Mouse (Mus musculus) MEL (cell line): ENCODE measurements around the gene Mical3. TPM values are rescaled to one million over a fixed set of nuclear protein-coding genes. Genes with fewer than 3 reads are reported as not detected.

Source experiments
- DNase-seq: peaks from one replicate; pipeline ENCODE4 v3.0.0; 2011; ENCODE audit warnings: low read depth, low spot score
- H3K27ac ChIP-seq: 2 replicates; pipeline ENCODE4 v1.5.1; 2012; ENCODE audit warnings: low read depth, mild to moderate bottlenecking, control low read depth, low read length, moderate library complexity; ENCODE audit not compliant: control insufficient read depth
- H3K27me3 ChIP-seq, 2 experiments: fragments of 150-350 bp in 1 of 2; sonication (generic) in 1 of 2; 2 replicates each; pipeline ENCODE4 v1.6.1; 2012; ENCODE audit warnings: low read length in 2 of 2, mild to moderate bottlenecking in 2 of 2, improper control_type of control experiment in 1 of 2, moderate library complexity in 1 of 2; ENCODE audit not compliant: insufficient read depth in 2 of 2, control insufficient read depth in 1 of 2
- H3K36me3 ChIP-seq, 2 experiments: 2 replicates each; pipeline ENCODE4 v1.6.1; 2012 to 2014; ENCODE audit warnings: low read length in 2 of 2, improper control_type of control experiment in 1 of 2, inconsistent platforms in 1 of 2, mild to moderate bottlenecking in 1 of 2; ENCODE audit not compliant: insufficient read depth in 2 of 2, control insufficient read depth in 1 of 2
- H3K4me1 ChIP-seq, 2 experiments: fragments of 150-350 bp in 1 of 2; sonication (generic) in 1 of 2; 2 replicates each; pipeline ENCODE4 v1.6.1; 2012; ENCODE audit warnings: low read length in 2 of 2, improper control_type of control experiment in 1 of 2, mild to moderate bottlenecking in 1 of 2; ENCODE audit not compliant: insufficient read depth in 2 of 2, control insufficient read depth in 1 of 2
- H3K4me3 ChIP-seq, 2 experiments: fragments of 150-350 bp in 1 of 2; sonication (generic) in 1 of 2; 2 replicates each; pipeline ENCODE4 v1.5.1; 2012; ENCODE audit warnings: low read depth in 2 of 2, low read length in 2 of 2, mild to moderate bottlenecking in 2 of 2, moderate library complexity in 2 of 2, control low read depth in 1 of 2, improper control_type of control experiment in 1 of 2; ENCODE audit not compliant: control insufficient read depth in 1 of 2, insufficient read depth in 1 of 2
- H3K79me2 ChIP-seq: 2 replicates; pipeline ENCODE4 v1.6.1; 2012; ENCODE audit warnings: mild to moderate bottlenecking, low read length, moderate library complexity; ENCODE audit not compliant: control insufficient read depth, poor library complexity, insufficient read depth
- H3K9ac ChIP-seq: 2 replicates; pipeline ENCODE4 v1.6.1; 2012; ENCODE audit warnings: low read depth, mild to moderate bottlenecking, control low read depth, low read length, moderate library complexity; ENCODE audit not compliant: control insufficient read depth, poor library complexity, severe bottlenecking
- H3K9me3 ChIP-seq: fragments of 150-350 bp; sonication (generic); replicated peaks from 2 replicates; pipeline ENCODE4 v1.6.1; 2012; ENCODE audit warnings: mild to moderate bottlenecking, low read length, improper control_type of control experiment, moderate library complexity; ENCODE audit not compliant: insufficient read depth
- CHD1 ChIP-seq: IDR thresholded peaks from 2 replicates; pipeline ENCODE4 v1.6.1; 2012; ENCODE audit warnings: low read depth, mild to moderate bottlenecking, inconsistent platforms, low read length, improper control_type of control experiment
- CHD2 ChIP-seq: IDR thresholded peaks from 2 replicates; pipeline ENCODE4 v1.6.1; 2011; ENCODE audit warnings: low read length, improper control_type of control experiment
- EP300 ChIP-seq, 2 experiments: IDR thresholded peaks; 2 replicates each; pipeline ENCODE4 v1.6.1; 2011; ENCODE audit warnings: improper control_type of control experiment in 2 of 2, low read length in 2 of 2, low read depth in 1 of 2, mild to moderate bottlenecking in 1 of 2
- HCFC1 ChIP-seq: IDR thresholded peaks from 2 replicates; pipeline ENCODE4 v1.6.1; 2012; ENCODE audit warnings: low read depth, mild to moderate bottlenecking, inconsistent platforms, low read length, improper control_type of control experiment, moderate library complexity
- JUND ChIP-seq: IDR thresholded peaks from 2 replicates; pipeline ENCODE4 v1.6.1; 2011; ENCODE audit warnings: low read depth, mild to moderate bottlenecking, improper control_type of control experiment, low read length
- KAT2A ChIP-seq: conservative IDR thresholded peaks from 2 replicates; pipeline ENCODE4 v1.6.1; 2012; ENCODE audit warnings: low read depth, low read length, improper control_type of control experiment, inconsistent platforms
- MAZ ChIP-seq: IDR thresholded peaks from 2 replicates; pipeline ENCODE4 v1.6.1; 2012; ENCODE audit warnings: low read depth, mild to moderate bottlenecking, inconsistent platforms, low read length, improper control_type of control experiment
- NELFE ChIP-seq: IDR thresholded peaks from 2 replicates; pipeline ENCODE4 v1.6.1; 2011; ENCODE audit warnings: low read depth, low read length, improper control_type of control experiment
- NRF1 ChIP-seq: IDR thresholded peaks from 2 replicates; pipeline ENCODE4 v1.6.1; 2014; ENCODE audit warnings: low read depth, mild to moderate bottlenecking, inconsistent platforms, low read length, improper control_type of control experiment, moderate library complexity; ENCODE audit not compliant: poor library complexity, insufficient read depth, severe bottlenecking
- POLR2AphosphoS2 ChIP-seq: IDR thresholded peaks from 2 replicates; pipeline ENCODE4 v1.6.1; 2011; ENCODE audit warnings: low read length, improper control_type of control experiment
- SIN3A ChIP-seq: IDR thresholded peaks from 2 replicates; pipeline ENCODE4 v1.6.1; 2012; ENCODE audit warnings: low read length, improper control_type of control experiment, inconsistent platforms
- TBP ChIP-seq: IDR thresholded peaks from 2 replicates; pipeline ENCODE4 v1.8.0; 2011; ENCODE audit warnings: low read depth, low read length, improper control_type of control experiment
- USF2 ChIP-seq, 2 experiments: IDR thresholded peaks; 2 replicates each; pipeline ENCODE4 v1.6.1; 2011 to 2012; ENCODE audit warnings: improper control_type of control experiment in 2 of 2, low read length in 2 of 2, borderline replicate concordance in 1 of 2, inconsistent platforms in 1 of 2, low read depth in 1 of 2, mild to moderate bottlenecking in 1 of 2; ENCODE audit not compliant: insufficient read depth in 1 of 2
- ZC3H11A ChIP-seq: IDR thresholded peaks from 2 replicates; pipeline ENCODE4 v1.6.1; 2012; ENCODE audit warnings: low read depth, mild to moderate bottlenecking, inconsistent platforms, low read length, improper control_type of control experiment
- polyA plus RNA-seq, 2 experiments: library from polyadenylated mRNA; stranded (reverse) in 1 of 2; unstranded in 1 of 2; fragments of >175 nt in 1 of 2; fragments of >200 nt in 1 of 2; gene quantifications; 2 replicates each; pipeline versions ENCODE4 v1.2.1 to v1.2.4; 2012; ENCODE audit warnings: low replicate concordance in 2 of 2, low read depth in 1 of 2; ENCODE audit not compliant: insufficient read length in 2 of 2, insufficient read depth in 1 of 2, missing spikeins in 1 of 2
- total RNA-seq: library from RNA; depleted of rRNA; stranded (reverse); fragments of 300-350 nt; gene quantifications from 2 replicates; pipeline ENCODE4 v1.2.3, GENCODE M21; 2012

Gene Mical3
- total and polyA plus RNA-seq, 3 experiments: 19.8 to 125 (median 31.4) TPM

- H3K27ac ChIP-seq: peak overlapping the region; percentile 64
- no peaks in the 10 kb centered on the region for H3K27me3 ChIP-seq
- peak overlapping the region; percentile 15; the same call in 1 of the 2 replicates for H3K9ac ChIP-seq
- H3K4me3 ChIP-seq: no peak overlapping the region
- TF ChIP-seq NELFE: no peak
- no peak for TF ChIP-seq CHD1
- no peak for TF ChIP-seq ZC3H11A
- no peak for TF ChIP-seq HCFC1
- no peak for TF ChIP-seq KAT2A
- TF ChIP-seq NRF1: no peak
- no peak for DNase-seq
- no peaks in the 10 kb centered on the region for H3K9me3 ChIP-seq
- H3K36me3 ChIP-seq: peaks cover 7 to 80% of the 10 kb centered on the region in 2 experiments
- peaks cover 53 to 88% of the 10 kb centered on the region in 2 experiments for H3K4me1 ChIP-seq
- peaks cover 63% of the 10 kb centered on the region for H3K79me2 ChIP-seq
These were observed 32.7 kb downstream of the Mical3 start for GRCm38 (mm10) chr6:121098109-121098508.

- no peak for TF ChIP-seq MAZ
- no peak for TF ChIP-seq KAT2A
- no peak for TF ChIP-seq ZC3H11A
- no peak for TF ChIP-seq HCFC1
- no peak for TF ChIP-seq TBP
- TF ChIP-seq EP300 (IDR thresholded peaks at IDR 0.05; ENCODE audit: low read depth in 1 of 2, low read length in 2 of 2): no peak
- no peak for TF ChIP-seq CHD2
- TF ChIP-seq NRF1: no peak
- no peak for TF ChIP-seq JUND
- no peak for TF ChIP-seq USF2 (IDR thresholded peaks at IDR 0.05; ENCODE audit: borderline replicate concordance in 1 of 2, insufficient read depth in 1 of 2, low read depth in 1 of 2, low read length in 2 of 2)
- no peak for TF ChIP-seq SIN3A
- no peak for TF ChIP-seq CHD1
- Histone ChIP-seq H3K27ac (peak overlapping the region; percentile 64), H3K36me3 (peaks cover 9 to 79% of the 10 kb centered on the region in 2 experiments), H3K27me3 (no peaks in the 10 kb centered on the region), H3K9me3 (no peaks in the 10 kb centered on the region), H3K9ac (no peak overlapping the region), H3K79me2 (peaks cover 60% of the 10 kb centered on the region), H3K4me3 (no peak overlapping the region), H3K4me1 (peaks cover 57 to 82% of the 10 kb centered on the region in 2 experiments)
- peak; percentile 48 for DNase-seq
These were observed 33.9 kb downstream of the Mical3 start for GRCm38 (mm10) chr6:121096862-121097261.

GRCm38 (mm10) chr6:121096390-121096789 is 34.4 kb downstream of the Mical3 start:
- peaks cover 53 to 77% of the 10 kb centered on the region in 2 experiments for H3K4me1 ChIP-seq
- no peak overlapping the region for H3K27ac ChIP-seq
- no peaks in the 10 kb centered on the region for H3K27me3 ChIP-seq
- peaks cover 56% of the 10 kb centered on the region for H3K79me2 ChIP-seq
- no peak for TF ChIP-seq CHD2
- no peak for TF ChIP-seq NRF1
- TF ChIP-seq POLR2AphosphoS2: no peak
- no peak for TF ChIP-seq NELFE
- TF ChIP-seq, all 39 proteins: peak for 0
- Histone ChIP-seq H3K4me3 (no peak overlapping the region), H3K36me3 (peaks cover 10 to 75% of the 10 kb centered on the region in 2 experiments), H3K9ac (no peak overlapping the region), H3K9me3 (no peaks in the 10 kb centered on the region)
- no peak for DNase-seq
